Mouse (Mus musculus): ENCODE measurements around the gene Tbc1d9b. TPM values are rescaled to one million over a fixed set of nuclear protein-coding genes. Genes with fewer than 3 reads are reported as not detected.

Tbc1d9b gene
- polyA plus RNA-seq, 1 experiment from 2014 or later = 10.9 TPM

DNA sequence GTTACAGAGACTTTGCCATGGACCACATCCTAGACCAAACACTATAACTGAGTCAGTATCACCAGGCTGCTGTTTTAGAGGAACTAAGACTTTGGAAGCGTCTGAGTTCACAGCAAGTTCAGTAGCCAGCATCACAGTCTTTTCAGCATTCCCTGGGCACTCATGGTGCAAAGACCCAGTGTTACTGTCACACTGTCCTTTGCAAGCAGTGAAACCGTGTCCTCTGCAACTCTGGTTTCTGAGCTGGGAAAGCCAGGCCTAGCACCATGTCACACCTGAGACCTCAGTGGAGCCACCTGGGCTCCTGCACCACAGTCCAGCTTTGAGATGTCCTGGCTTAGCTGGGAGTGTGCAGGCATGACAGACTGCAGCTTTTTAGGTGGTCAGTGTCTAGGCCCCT, 67.7 kb downstream of the Tbc1d9b start:
- no peak overlapping the region for H3K9ac ChIP-seq
- DNase-seq = no peak
- WGBS (ENCODE audit: insufficient replicate concordance) = 85% methylated on average over 2 of the region's 2 CpGs
- H3K4me1 ChIP-seq (replicated peaks) = peaks cover 33% of the 10 kb centered on the region
- peak overlapping the region; percentile 43; the same call in 1 of the 2 replicates for H3K27ac ChIP-seq
- no peak for ATAC-seq (ENCODE audit: low read depth)
- H3K4me2 ChIP-seq = no peak overlapping the region
- no peaks in the 10 kb centered on the region for H3K27me3 ChIP-seq
- no peaks in the 10 kb centered on the region for H3K9me3 ChIP-seq (replicated peaks)
- peaks cover 65% of the 10 kb centered on the region for H3K36me3 ChIP-seq
- H3K4me3 ChIP-seq (replicated peaks) = no peak overlapping the region

DNA sequence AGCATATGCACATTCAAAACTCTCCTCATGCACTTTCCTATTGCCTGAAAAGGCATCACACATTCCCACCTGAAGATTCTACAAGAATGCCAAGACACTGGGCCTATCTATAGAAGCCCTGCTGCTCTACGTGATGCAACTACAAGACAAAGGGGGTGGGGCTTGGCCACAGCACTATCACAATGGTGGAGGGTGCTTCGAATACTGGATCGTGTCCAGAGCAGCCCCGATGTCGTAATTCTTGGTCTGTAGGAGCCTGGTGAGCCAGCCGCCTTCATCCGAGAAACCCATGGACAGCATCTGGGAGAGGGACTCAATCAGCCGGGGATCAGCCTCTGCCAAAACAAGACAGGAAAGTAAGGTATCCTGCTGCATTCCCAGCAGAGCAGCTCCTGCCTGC, 69.4 kb downstream of the Tbc1d9b start:
- Histone ChIP-seq H3K36me3 (peaks cover 82% of the 10 kb centered on the region), H3K27ac (0 out of 2 replicates have a peak overlapping the region, but pooled peaks have one; percentile 7), H3K4me2 (no peak overlapping the region), H3K9me3 (replicated peaks) (no peaks in the 10 kb centered on the region), H3K4me3 (replicated peaks) (no peak overlapping the region), H3K4me1 (replicated peaks) (peaks cover 40% of the 10 kb centered on the region), H3K9ac (no peak overlapping the region), H3K27me3 (no peaks in the 10 kb centered on the region)
- ATAC-seq (ENCODE audit: low read depth) (no peak), DNase-seq (no peak)
- 77% methylated on average over 8 of the region's 8 CpGs for WGBS (ENCODE audit: insufficient replicate concordance)

DNA sequence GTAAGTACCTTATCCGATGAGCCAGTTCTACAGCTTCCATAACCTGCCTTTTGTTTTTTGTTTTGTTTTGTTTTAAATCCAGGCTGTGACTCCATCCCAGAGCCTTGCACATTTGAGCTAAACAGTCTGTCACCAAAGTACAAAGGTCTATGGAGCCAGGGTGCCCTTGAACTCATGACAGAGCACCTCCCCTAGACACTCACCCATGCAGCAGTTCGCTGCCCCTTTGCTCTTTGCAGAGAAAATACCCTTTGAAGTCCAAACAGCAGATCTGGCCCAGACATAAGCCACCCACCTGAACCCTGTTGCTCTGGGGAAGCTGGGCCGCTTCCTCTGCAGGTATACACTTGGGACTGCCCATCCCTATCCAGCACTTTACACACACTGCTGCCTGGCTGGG, 70.4 kb downstream of the Tbc1d9b start:
- Histone ChIP-seq H3K9ac (no peak overlapping the region), H3K9me3 (replicated peaks) (no peaks in the 10 kb centered on the region), H3K36me3 (peaks cover 92% of the 10 kb centered on the region), H3K4me1 (replicated peaks) (peaks cover 44% of the 10 kb centered on the region), H3K27ac (no peak overlapping the region), H3K27me3 (no peaks in the 10 kb centered on the region), H3K4me3 (replicated peaks) (no peak overlapping the region), H3K4me2 (no peak overlapping the region)
- WGBS (ENCODE audit: insufficient replicate concordance) = 83% methylated on average over 3 of the region's 3 CpGs
- no peak for DNase-seq
- ATAC-seq (ENCODE audit: low read depth) = peak; percentile 38; the same call in 1 of the 2 replicates

DNA sequence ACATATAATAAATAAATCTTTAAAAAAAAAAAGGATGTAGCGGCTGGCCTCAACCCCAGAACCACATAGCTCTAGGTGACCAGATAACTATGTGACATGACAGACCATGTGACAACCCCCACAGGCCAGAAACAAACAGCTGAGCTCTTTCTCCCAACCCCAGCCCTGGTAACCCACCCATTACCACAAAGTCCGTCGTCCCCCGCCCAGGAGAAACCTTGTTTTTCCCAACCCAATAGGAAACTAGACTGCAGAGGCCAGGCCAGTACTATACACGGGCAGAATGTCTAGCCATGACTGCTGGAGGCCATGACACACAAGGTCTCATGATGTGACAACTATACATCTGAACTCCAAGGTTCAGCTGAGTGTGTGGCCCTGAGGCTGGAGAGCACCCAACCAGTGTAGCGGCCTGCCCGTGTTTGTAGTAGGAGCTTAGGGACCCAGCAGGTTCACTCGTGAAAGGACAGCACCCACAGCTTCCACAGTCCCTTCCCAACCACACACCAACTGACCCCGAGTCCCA, 72.2 kb downstream of the Tbc1d9b start:
- H3K4me1 ChIP-seq (replicated peaks) = peaks cover 52% of the 10 kb centered on the region
- peak overlapping the region; percentile 12; the same call in 1 of the 2 replicates for H3K27ac ChIP-seq
- H3K9me3 ChIP-seq (replicated peaks) = no peaks in the 10 kb centered on the region
- DNase-seq (no peak), ATAC-seq (ENCODE audit: low read depth) (0 out of 2 replicates have a peak, but pooled peaks have one; percentile 7)
- WGBS (ENCODE audit: insufficient replicate concordance) = 86% methylated on average over 9 of the region's 9 CpGs
- no peaks in the 10 kb centered on the region for H3K27me3 ChIP-seq
- H3K4me3 ChIP-seq (replicated peaks) = no peak overlapping the region
- H3K4me2 ChIP-seq = no peak overlapping the region
- peaks cover 97% of the 10 kb centered on the region for H3K36me3 ChIP-seq
- H3K9ac ChIP-seq = no peak overlapping the region

DNA sequence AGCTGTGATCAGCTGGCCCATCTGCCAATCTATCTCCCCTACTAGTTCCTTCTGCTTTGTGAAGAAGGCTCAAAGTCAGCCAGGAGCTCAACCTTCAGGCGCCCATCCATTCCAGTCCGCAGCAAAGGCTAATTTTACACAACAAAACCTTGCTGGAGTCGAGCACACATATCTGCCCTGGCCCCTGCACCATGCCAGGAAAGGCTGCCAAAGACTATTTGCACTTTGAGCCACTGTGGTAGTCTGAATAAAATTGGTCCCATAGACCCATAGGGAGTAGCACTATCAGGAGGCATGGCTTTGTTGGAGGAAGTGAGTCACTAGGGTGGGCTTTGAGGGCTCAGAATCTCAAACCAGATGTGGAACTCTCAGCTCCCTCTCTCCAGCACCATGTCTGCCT, 74.2 kb downstream of the Tbc1d9b start:
- Histone ChIP-seq H3K4me3 (replicated peaks) (no peak overlapping the region), H3K9ac (no peak overlapping the region), H3K27me3 (no peaks in the 10 kb centered on the region), H3K9me3 (replicated peaks) (no peaks in the 10 kb centered on the region), H3K27ac (no peak overlapping the region), H3K4me1 (replicated peaks) (peaks cover 66% of the 10 kb centered on the region), H3K36me3 (peaks cover 78% of the 10 kb centered on the region), H3K4me2 (no peak overlapping the region)
- ATAC-seq (ENCODE audit: low read depth) (no peak), DNase-seq (no peak)
- 78% methylated on average over 3 of the region's 3 CpGs for WGBS (ENCODE audit: insufficient replicate concordance)

DNA sequence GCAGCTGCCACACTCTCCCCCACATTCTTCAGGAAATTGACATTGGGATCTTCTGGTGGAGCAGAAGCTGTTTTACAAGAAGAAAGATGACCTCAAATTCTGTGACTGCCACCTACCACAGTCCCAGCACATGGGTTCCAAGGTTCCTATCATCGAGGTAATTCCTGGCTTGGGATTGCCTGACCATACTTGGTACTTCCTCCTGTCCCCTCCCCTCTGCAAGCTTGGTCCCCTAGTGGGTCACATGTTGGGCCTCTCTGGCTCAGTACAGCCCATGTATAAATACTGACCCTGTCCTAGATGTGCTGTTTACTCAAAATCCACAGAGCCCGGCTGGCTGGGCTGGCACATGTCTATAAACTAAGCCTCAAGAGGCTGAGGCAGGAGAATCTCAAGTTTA, 74.8 kb downstream of the Tbc1d9b start:
- H3K9me3 ChIP-seq (replicated peaks) = no peaks in the 10 kb centered on the region
- no peak overlapping the region for H3K27ac ChIP-seq
- H3K4me1 ChIP-seq (replicated peaks) = peaks cover 64% of the 10 kb centered on the region
- DNase-seq = no peak
- H3K4me2 ChIP-seq = no peak overlapping the region
- peaks cover 72% of the 10 kb centered on the region for H3K36me3 ChIP-seq
- no peak overlapping the region for H3K4me3 ChIP-seq (replicated peaks)
- no peak overlapping the region for H3K9ac ChIP-seq
- ATAC-seq (ENCODE audit: low read depth) = no peak
- 81% methylated on average over 2 of the region's 2 CpGs for WGBS (ENCODE audit: insufficient replicate concordance)
- H3K27me3 ChIP-seq = no peaks in the 10 kb centered on the region

DNA sequence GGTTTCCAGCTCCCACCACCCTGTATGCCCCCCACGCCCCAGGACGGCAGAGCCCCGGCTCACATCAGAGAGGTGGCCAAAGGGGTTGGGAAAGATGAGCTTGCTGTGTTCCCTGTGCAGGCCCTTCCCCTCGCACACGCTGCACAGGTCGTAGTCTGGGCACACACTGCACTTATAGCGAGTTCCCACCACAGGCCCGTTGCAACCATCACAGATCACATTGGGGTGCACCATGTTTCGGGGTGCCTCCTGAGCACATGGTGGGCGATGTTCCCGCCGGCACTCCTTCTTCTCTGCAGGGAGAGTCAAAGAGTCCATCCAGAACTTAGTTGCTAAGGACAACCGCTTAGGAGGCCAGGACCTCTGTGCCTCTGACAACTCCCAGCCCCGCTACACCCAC, 76.1 kb downstream of the Tbc1d9b start:
- DNase-seq = no peak
- no peaks in the 10 kb centered on the region for H3K27me3 ChIP-seq
- H3K4me1 ChIP-seq (replicated peaks) = peaks cover 69% of the 10 kb centered on the region
- H3K9me3 ChIP-seq (replicated peaks) = no peaks in the 10 kb centered on the region
- ATAC-seq (ENCODE audit: low read depth) = no peak
- 93% methylated on average over 14 of the region's 14 CpGs for WGBS (ENCODE audit: insufficient replicate concordance)
- no peak overlapping the region for H3K4me3 ChIP-seq (replicated peaks)
- no peak overlapping the region for H3K9ac ChIP-seq
- H3K4me2 ChIP-seq = 0 out of 2 replicates have a peak overlapping the region, but pooled peaks have one; percentile 6
- H3K36me3 ChIP-seq = peaks cover 59% of the 10 kb centered on the region
- no peak overlapping the region for H3K27ac ChIP-seq

DNA sequence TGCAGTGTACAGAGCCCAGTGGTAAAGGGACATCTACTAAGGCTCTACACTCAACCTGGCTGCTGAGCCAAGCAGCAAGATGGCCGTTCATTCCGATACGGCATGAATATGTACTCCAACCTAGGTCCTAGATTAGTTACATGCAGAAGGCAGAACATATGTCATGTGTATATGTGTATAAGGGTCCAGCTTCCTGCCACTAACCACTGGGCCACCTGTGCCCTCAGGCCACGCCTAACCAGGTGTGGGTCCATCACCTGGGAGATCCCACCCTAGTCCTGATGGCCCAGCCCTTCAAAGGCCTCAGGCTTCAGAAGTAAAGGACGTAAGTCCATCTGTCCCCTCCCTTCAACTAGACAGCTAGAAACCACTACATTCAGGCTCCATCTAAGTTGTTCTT, 76.8 kb downstream of the Tbc1d9b start:
- H3K9ac ChIP-seq = no peak overlapping the region
- no peaks in the 10 kb centered on the region for H3K9me3 ChIP-seq (replicated peaks)
- H3K36me3 ChIP-seq = peaks cover 52% of the 10 kb centered on the region
- peak overlapping the region; percentile 6; the same call in 1 of the 2 replicates for H3K4me2 ChIP-seq
- H3K27ac ChIP-seq = no peak overlapping the region
- no peaks in the 10 kb centered on the region for H3K27me3 ChIP-seq
- H3K4me1 ChIP-seq (replicated peaks) = peaks cover 70% of the 10 kb centered on the region
- 89% methylated on average over 5 of the region's 5 CpGs for WGBS (ENCODE audit: insufficient replicate concordance)
- H3K4me3 ChIP-seq (replicated peaks) = no peak overlapping the region
- no peak for DNase-seq
- ATAC-seq (ENCODE audit: low read depth) = no peak

DNA sequence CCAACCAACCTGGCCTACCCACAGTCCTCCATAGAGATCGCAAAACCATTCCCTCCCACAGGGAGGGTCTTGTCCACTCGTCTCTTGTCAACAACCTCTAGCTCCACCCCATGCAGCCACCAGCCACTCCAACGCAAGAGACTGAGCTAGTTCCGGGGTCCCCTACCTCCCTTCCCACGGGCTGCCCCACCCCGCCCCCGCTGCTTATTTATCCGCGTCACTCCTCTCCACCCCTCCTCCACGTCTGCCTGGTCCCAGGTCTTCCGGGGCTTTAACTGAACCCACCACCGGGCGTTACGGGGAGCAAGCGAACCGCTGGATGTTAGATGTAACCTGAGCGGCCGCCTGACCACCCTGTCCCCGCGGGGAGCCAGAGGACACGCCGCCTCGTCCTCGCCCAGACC, 78.9 kb downstream of the Tbc1d9b start:
- H3K4me1 ChIP-seq (replicated peaks) = peaks cover 74% of the 10 kb centered on the region
- 0% methylated on average over 24 of the region's 24 CpGs for WGBS (ENCODE audit: insufficient replicate concordance)

DNA sequence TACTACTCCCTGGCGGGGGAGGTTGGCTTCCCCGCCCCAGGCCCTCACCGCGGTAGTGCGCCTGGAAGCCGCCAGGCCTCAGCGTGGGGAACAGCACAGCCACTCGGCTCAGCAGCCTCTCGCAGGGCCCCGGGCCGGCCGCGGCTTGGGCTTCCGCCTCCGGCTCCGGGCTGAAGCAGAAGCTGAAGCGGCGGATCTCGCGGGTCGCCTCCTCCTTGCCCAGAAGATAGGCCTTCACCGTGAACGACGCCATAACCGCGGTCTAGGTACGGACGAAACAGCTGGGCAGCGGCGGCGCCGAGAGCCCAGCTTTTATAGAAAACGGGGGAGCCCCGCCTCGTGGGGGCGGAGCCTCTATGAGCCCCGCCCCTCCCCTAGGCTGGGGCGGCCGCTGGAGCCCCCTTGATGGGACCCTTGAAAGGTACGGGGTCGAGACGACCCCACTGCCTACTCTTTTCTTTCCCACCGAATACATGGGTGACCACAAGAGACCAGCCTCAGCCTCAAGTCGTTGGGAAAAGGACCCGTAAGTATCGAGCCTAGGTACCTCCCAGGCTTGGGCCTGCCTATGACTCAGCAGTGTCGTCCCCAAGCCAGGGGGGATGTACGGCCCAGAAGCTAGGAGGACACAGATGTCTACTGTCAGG, 79.4 kb downstream of the Tbc1d9b start, which contains the start of the genes Sqstm1 and Mgat4b:
TSS of gene Sqstm1 (minus strand) at position 323 of the 647 bp plus-strand sequence.
TSS of gene Mgat4b (plus strand) at position 386 of the 647 bp plus-strand sequence.
- peaks cover 28% of the 10 kb centered on the region for H3K36me3 ChIP-seq
- H3K27me3 ChIP-seq = no peaks in the 10 kb centered on the region
- H3K27ac ChIP-seq = peak within 1 kb of the TSS; percentile 99
- peak; percentile 69 for DNase-seq
- WGBS (ENCODE audit: insufficient replicate concordance) = under 1% methylated on average over 48 of the region's 48 CpGs
- H3K9me3 ChIP-seq (replicated peaks) = no peaks in the 10 kb centered on the region
- peak within 1 kb of the TSS; percentile 98 for H3K9ac ChIP-seq
- peak within 1 kb of the TSS; percentile 78 for H3K4me2 ChIP-seq
- H3K4me3 ChIP-seq (replicated peaks) = peak within 1 kb of the TSS; percentile 92
- peak; percentile 66 for ATAC-seq (ENCODE audit: low read depth)
- H3K4me1 ChIP-seq (replicated peaks) = peaks cover 74% of the 10 kb centered on the region

More for the DNA sequence above, 78.9 kb downstream of the Tbc1d9b start:
- Histone ChIP-seq H3K9me3 (replicated peaks) (no peaks in the 10 kb centered on the region), H3K9ac (peak overlapping the region; percentile 98), H3K4me3 (replicated peaks) (peak overlapping the region; percentile 92), H3K36me3 (peaks cover 33% of the 10 kb centered on the region), H3K27me3 (no peaks in the 10 kb centered on the region), H3K4me2 (peak overlapping the region; percentile 78), H3K27ac (peak overlapping the region; percentile 99)
- peak; percentile 91 for ATAC-seq (ENCODE audit: low read depth)
- peak; percentile 87 for DNase-seq

DNA sequence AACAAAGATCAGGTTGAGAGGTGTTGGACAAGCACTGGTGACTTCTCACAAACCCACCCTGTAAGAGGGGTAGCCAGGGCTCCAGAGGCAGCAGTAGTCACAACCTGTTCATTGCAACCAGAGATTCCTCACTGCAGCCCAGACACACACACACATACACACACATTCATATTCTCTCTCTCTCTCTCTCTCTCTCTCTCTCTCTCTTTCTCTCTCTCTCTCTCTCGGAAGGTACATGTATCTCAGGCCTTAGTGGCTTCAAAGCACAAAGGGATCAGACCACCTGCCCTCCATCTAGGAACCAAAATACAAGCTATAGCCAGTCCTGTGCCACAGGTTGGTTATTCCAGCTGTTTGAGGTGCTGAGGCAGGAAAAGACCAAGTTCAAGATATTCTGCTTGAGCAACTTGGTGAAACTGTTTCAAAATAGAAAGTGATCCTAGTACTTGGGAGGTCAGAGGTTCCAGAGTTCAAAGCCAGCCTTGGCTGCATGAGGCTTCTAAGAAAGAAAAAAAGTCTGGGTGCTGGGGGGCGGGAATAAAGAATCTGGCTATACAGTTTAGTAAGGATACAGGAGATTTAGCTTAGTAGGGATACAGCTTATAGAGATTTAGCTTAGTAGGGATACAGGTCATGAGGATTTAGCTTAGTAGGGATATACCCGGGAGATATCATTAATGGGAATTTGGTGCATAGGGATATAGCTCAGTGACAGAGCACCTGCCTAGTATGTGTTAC, 80.3 kb downstream of the Tbc1d9b start:
- Histone ChIP-seq H3K4me2 (peak overlapping the region; percentile 78), H3K27me3 (no peaks in the 10 kb centered on the region), H3K36me3 (peaks cover 19% of the 10 kb centered on the region), H3K4me3 (replicated peaks) (peak overlapping the region; percentile 92), H3K9ac (peak overlapping the region; percentile 98), H3K27ac (peak overlapping the region; percentile 99), H3K9me3 (replicated peaks) (no peaks in the 10 kb centered on the region), H3K4me1 (replicated peaks) (peaks cover 74% of the 10 kb centered on the region)
- WGBS (ENCODE audit: insufficient replicate concordance) = 72% methylated on average over 3 of the region's 3 CpGs
- DNase-seq = no peak
- ATAC-seq (ENCODE audit: low read depth) = no peak

Measured in liver, embryonic 13.5 days (tissue).